Mouse (Mus musculus) spleen, adult 2 months (tissue): ENCODE data around the gene Gba2.

Experiments used
- CTCF ChIP-seq: fragments of 200-500 bp; IDR thresholded peaks from 2 replicates; pipeline ENCODE4 v1.5.1; 2011; ENCODE audit warnings: mild to moderate bottlenecking, inconsistent platforms; ENCODE audit not compliant: insufficient read depth, insufficient read length, insufficient replicate concordance; ENCODE audit errors: extremely low read depth
- POLR2A ChIP-seq: fragments of 200-500 bp; IDR thresholded peaks from 2 replicates; pipeline ENCODE4 v1.6.1; 2011; ENCODE audit warnings: low read depth, low read length, inconsistent platforms

- no peak for TF ChIP-seq POLR2A
- no peak for TF ChIP-seq CTCF
Measured at GRCm38 (mm10) chr4:43582241-43582640, 3.6 kb upstream of the Gba2 start.
